Mouse (Mus musculus) liver, adult 2 months (tissue): ENCODE measurements around the gene Cnp.

Experiments used
- CTCF ChIP-seq: fragments of 200-500 bp; IDR thresholded peaks from 2 replicates; pipeline ENCODE4 v1.5.1; 2011; ENCODE audit warnings: low read depth, low read length, control low read depth
- POLR2A ChIP-seq: fragments of 200-500 bp; IDR thresholded peaks from 2 replicates; pipeline ENCODE4 v1.6.1; 2011; ENCODE audit warnings: low read length, control low read depth; ENCODE audit not compliant: insufficient read depth; ENCODE audit errors: extremely low read depth

DNA sequence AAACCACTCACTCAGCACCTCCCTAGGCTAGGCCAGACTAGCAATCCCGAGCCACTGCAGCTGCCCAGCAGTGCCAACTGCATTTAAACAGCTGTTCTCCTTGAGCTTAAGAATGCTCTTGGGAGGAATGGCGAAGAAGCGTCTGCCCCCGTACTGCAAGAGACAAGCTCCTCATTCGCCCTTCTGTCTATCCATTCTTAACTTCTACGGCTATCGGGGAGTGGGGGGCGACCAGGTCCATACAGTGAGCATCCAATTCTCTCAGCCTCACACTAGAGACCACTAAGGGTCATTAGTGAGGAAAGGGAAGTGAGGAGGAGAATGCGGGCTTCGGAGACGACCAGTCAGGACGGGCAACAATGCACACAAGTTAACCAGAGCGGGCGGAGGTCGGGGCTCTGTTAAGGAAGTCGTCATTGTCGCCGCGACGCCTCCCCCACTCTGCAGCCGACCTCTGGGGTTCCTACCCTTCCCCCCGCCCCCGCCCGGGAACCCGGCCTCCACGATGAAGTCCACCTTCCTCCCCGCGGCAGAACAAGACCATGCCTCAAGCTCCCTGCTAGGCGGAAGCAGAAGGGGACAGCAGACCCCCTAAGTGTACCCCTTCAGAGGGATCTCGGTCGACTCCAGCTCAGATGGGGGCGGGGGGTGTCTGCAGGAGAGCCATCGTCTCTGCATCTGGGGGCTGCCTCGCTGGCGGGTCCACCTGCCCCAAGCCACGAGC, 44.2 kb downstream of the Cnp start, which contains the start of gene Nkiras2:
- TF ChIP-seq POLR2A, result no peak
- TF ChIP-seq CTCF, result no peak
